Mouse (Mus musculus): ENCODE results near the gene Gm11444.

- TF ChIP-seq GATA1 (IDR thresholded peaks at IDR 0.05; ENCODE audit: low read length), result no peak
- no peak for TF ChIP-seq TAL1 (IDR thresholded peaks at IDR 0.05; ENCODE audit: low read length)
Observed at GRCm38 (mm10) chr11:85839258-85840030, 10.7 kb downstream of the Gm11444 start.

Data from erythroblast, embryonic 14.5 days (primary cell).